Mouse (Mus musculus) ES-E14 (cell line): ENCODE measurements around the gene 4930442H23Rik.

Experiments
- CHD2 ChIP-seq: IDR thresholded peaks from 2 replicates; pipeline ENCODE4 v1.6.1; 2014; ENCODE audit warnings: mild to moderate bottlenecking, low read depth, low read length, inconsistent platforms
- HCFC1 ChIP-seq: IDR thresholded peaks from 2 replicates; pipeline ENCODE4 v1.6.1; 2012; ENCODE audit warnings: low read length, inconsistent platforms, borderline replicate concordance; ENCODE audit not compliant: insufficient read depth
- MAFK ChIP-seq: IDR thresholded peaks from 2 replicates; pipeline ENCODE4 v1.6.1; 2014; ENCODE audit warnings: mild to moderate bottlenecking, low read depth, low read length, inconsistent platforms; ENCODE audit not compliant: insufficient read depth
- ZC3H11A ChIP-seq: IDR thresholded peaks from 2 replicates; pipeline ENCODE4 v1.6.1; 2012; ENCODE audit warnings: low read depth, mild to moderate bottlenecking, inconsistent platforms, low read length, borderline replicate concordance
- ZNF384 ChIP-seq: IDR thresholded peaks from 2 replicates; pipeline ENCODE4 v1.6.1; 2012; ENCODE audit warnings: low read depth, low read length, inconsistent platforms

DNA sequence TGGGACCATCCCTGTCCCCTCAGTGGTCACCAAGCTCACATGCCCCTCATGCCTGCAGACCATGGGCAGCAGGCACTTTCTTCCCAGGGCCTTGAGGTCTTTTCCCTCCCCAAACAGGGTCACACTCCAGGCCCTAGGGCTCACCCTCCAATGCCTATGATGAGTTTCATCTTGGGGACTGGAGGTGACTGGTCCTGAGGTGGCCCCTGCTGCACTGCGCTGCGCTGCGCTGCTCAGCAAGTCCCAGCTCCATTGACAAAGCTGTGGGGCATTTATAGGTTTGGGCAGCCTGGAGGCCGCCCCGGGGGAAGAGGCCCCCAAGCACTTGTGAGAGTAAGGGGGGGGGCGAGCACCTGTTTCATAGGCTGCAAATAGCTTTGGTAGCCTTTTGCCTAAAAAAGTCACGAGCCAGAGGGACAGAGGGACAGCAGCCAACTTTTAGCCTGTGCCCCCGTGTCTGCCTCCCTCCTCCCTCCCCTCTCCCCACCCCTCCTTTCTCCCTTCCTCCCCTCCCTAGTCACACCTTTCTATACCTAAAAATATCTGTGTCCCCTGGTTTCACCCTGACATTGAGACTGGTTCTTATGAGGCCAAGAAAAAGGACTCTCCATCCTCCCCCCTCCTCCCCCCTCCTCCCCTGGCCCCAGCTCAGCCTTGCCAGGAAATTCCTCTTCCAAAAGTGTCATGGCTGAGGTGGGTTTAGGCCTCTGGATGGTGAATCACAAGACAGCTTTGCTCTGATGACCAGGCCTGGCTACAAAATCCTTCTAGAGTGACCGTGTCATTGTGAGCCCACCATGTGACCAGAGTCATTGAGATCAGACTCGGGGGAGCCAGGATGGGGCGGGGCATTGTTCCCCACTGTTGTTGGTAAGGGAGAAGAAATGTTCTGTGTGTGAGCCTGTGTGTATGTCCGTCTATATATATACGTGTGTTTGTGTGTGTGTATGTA is 18.4 kb upstream of the 4930442H23Rik start, which contains the start of gene Nmrk2:
- TF ChIP-seq HCFC1, result no peak
- no peak for TF ChIP-seq ZC3H11A
- TF ChIP-seq ZNF384, result no peak
- TF ChIP-seq MAFK, result no peak
- no peak for TF ChIP-seq CHD2
